Mouse (Mus musculus) urinary bladder, postnatal 10 days (tissue): ENCODE data around the gene Foxl2.

Experiments used
- DNase-seq: peaks from one replicate; pipeline ENCODE4 v3.0.0; 2022; ENCODE audit warnings: low spot score

Gene Foxl2

DNA sequence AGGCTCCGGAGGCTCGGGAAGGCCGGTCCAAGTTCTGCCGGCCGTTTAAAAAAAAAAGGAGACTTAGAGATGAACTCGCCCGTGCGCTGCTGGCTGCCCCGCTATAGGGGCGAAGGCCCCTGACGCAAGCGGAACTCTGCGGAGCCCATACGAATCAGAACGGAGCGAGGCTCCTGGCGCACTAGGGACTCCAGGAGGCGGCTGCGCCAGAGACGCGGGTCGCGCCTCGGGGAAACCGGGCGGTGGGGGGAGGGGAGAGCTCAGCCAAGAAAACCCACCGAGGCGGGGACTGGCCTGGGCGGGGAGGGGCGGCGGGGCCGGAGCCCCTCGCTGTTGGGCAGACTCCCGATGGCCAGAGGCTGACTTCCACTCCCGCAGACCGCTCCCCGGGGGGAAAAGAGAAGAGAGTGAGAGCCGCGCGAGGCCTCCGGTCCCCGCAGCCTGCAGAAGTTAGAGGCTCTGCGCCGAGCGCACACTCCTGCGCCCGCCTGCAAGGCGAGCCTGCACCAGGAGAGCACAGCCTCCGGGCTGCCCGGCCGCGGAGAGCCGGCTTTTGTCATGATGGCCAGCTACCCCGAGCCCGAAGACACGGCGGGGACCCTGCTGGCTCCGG is at the start of gene Foxl2:
Gene Foxl2 (plus strand): TSS at position 186 of the 613 bp plus-strand sequence.
- no peak for DNase-seq

DNA sequence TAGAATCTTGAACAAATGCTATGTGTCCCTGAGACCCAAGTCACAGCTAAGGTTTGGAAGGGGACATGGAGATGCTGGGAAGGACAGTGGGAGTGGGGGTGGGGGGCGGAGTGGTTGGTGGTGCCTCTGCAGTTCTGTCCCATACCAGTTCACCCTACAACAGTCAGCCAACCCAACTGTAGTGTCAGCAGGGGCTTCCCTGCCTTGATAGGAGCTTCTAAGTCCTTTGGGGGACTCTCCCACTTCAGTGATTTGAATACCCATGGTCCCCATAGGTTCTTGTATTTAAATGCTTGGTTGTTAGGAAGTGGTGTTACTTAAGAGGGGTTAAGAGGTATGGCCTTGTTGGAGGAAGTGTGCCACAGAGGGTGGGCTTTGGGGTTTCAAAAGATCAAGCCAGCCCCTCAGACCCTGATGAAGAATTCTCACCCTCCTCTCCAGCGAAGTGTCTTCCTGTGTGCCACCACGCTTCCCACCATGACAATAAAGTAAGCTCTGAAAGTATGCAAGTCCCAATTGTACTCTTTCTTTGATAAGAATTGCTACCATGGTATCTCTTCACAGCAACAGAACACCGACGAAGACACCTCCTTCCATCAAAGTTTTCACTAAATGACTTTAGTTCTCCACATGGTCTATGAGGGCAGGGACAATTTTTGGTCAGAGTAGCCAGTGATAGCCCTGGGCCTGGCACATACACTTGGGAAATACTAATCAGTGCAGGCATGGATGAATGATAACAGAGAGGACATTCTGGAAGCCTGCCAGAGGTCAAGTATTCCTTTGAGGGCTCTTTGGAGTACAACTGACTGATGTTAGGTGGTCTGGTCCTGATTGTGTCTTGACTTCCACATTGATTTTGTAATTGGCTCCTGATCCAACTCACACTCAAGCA is 34.2 kb upstream of the Foxl2 start:
- DNase-seq = no peak

DNA sequence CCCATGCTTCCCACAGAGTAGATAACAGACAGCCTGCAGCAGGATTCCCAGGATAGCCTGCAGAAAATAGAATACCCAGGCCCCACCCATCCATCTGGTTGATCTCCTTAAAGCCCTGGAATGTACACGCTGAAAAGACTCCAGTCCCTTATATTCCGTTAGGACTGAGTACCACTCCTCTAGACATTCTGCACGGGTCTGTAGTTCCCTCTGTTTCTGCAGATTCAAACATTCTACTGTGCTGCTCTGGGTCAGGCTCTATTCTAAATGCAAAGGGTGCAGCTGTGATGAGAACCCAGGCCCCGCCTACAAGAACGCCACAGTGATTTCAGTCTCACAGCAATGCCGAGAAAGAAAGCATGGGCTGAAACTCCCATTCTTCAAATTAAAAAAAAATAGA is 32.0 kb upstream of the Foxl2 start:
- no peak for DNase-seq

- no peak for DNase-seq
These were observed 30.9 kb upstream of the Foxl2 start for GRCm38 (mm10) chr9:98924183-98924582.

DNA sequence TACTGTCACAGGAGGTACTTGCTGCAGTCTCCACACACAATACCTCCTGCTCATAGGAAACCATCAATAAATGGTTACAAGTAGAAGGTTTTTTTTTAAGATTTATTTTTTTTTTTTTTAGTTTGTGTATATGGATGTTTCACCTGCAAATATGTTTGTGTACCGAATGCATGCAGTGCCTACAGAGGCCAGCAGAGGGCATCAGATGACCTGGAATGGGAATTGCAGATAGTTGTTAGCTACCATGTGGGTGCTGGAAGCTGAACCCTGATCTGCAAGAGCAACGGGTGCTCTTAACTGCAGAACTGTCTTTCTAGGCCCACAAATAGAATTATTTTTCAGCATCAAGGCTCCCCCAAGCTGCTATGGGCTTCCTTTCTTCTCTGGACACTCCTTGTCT is 25.6 kb upstream of the Foxl2 start:
- DNase-seq = no peak

DNA sequence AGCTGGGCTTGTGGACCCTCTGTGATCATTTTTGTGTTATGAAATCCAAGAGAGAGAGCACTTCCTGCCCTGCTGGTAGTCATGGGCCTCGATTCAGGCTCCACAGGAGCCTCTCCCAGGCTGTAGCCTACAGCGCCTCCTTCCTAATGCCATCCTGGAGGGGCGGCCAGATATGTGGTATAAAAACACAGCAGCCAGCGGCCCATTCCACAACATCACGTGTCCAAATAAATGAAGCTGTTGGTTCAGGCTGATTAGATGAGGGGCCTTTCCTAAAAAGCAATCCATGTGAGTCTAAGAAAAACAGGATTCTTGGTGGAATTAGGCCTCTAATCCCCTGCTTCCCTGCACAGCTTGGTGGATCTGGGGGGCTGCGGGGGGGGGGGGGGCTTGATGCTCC is 22.2 kb upstream of the Foxl2 start:
- no peak for DNase-seq

- no peak for DNase-seq
These were observed 19.7 kb upstream of the Foxl2 start for GRCm38 (mm10) chr9:98935190-98935909.

- no peak for DNase-seq
These were observed 15.8 kb upstream of the Foxl2 start for GRCm38 (mm10) chr9:98939290-98939689.

DNA sequence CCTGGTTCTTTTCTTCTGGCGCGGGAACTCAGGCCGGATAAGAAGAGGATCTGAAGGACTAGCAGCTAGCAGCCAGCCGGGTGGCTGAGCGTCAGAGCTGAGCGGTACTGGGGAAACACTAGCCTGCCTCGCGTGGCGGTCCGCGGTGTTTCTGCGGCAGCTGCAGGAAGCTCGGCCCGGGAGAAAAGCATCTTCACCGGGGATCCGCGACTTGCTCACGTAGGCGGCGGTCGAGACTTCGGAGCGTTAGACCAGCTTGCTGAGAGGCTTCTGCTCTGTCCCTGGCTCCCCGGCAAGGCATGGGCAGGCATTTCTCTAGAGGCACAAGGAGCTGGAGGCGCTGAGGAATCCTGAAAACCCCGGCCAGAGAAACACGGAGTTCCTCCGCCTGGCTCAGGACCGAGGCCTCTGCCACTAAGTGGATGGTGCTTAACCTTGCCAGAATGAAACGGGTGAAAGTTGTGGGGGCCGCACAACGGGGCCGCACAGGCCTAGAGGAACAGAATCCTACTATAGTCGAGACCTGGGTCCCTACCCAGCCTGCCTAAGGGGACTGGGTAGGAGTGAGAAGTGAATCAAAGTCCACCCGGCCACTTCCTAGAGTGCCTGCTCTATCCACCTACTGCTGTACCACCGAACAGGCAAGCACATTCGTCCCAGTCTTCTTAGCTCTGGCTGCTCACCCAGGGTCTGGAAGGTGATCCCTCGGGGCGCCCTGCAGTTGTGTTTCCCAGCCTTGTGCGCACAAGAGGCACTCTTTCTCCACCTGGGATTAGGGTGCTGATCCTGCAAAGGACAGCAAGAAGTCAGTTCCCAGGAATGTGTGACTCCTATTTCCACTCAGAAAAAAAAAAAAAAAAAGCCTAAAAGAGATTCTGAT is 2.7 kb upstream of the Foxl2 start:
- no peak for DNase-seq

- no peak for DNase-seq
These were observed 1.8 kb upstream of the Foxl2 start for GRCm38 (mm10) chr9:98953291-98953690.

DNA sequence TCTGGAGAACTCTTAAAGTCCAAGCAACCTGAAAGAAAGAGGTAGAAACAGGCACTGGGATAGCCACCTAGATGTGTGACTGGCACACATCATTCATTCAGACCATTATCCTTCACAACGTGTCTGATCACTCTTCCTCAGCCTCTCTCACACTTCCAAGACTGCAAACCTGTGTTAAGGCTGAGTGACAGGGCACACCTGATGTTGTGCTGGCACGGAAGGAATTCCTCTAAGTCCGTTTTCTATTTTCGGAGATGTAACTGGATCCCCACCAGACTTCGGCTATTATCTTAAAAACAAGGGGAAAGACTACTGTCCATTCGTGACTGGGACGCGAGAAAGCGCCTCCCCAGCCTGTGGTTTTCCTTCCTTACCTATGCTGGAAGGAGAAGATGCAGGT is 1.3 kb upstream of the Foxl2 start:
- DNase-seq = no peak

DNA sequence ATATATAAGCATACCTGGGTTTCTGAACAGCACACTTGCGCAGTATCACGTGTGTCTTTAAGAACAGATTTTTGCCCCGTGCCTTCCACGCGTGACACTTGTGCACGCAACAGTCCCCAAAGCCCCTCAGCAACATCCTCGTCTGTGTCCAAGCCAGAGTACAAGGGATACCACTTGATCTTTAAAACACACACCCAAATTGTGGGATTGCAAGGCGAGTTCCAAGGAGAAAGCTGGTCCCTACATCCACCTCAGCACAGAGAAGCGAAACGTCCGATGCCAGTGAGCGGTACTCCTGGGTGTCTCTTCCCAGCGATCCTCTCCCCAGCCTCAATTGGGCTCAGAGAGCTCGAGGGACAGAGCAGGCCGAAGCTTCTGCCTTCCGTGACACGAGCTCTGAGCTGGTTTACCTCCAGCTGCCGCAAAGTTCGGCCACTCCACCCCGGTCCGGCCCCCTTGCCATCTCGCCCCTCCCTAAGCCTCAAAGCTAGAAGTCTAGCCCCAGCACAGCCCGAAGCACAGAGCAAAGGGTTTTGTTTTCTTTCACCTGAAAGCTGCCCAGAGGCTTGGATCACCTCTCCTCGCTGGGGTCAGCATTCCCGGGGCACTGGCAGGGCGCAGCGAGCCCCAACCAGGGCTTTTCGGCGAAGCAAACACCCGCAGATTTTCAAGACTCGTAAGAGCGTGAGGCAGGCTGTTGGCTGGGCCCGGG is 541 bp upstream of the Foxl2 start:
- DNase-seq = no peak

DNA sequence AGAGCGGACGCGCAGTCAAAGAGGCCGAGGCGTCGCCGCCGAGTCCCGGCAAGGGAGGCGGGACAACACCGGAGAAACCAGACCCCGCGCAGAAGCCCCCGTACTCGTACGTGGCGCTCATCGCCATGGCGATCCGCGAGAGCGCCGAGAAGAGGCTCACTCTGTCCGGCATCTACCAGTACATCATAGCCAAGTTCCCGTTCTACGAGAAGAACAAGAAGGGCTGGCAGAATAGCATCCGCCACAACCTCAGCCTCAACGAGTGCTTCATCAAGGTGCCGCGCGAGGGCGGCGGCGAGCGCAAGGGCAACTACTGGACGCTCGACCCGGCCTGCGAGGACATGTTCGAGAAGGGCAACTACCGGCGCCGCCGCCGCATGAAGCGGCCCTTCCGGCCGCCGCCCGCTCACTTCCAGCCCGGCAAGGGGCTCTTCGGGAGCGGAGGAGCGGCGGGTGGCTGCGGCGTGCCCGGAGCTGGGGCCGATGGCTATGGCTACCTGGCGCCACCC is 682 bp downstream of the Foxl2 start:
- no peak for DNase-seq

GRCm38 (mm10) chr9:98956591-98957381 is 1.7 kb downstream of the Foxl2 start:
- no peak for DNase-seq

GRCm38 (mm10) chr9:98957751-98958351 is 2.8 kb downstream of the Foxl2 start:
- no peak for DNase-seq

DNA sequence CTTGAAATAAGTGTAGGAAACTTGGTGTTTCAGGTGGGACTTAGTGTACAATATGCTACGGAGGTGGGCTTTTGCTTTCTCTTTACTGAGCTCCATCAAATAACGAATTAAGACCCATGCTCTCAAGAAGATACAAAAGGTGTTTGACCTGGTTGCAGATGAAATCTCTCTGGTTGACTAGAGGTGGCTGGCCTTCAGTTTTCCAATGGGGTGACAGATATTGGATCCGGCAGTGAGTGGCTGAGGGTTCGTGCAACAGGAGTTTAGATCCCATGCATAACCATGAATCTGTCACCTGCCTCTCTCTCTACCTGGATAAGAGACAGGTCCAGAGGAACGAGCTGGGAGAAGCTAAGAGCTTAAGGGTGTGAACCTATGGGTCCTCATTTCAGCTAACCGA is 3.5 kb downstream of the Foxl2 start:
- DNase-seq = no peak

GRCm38 (mm10) chr9:98959851-98960250 is 4.8 kb downstream of the Foxl2 start:
- no peak for DNase-seq

- no peak for DNase-seq
These were observed 5.3 kb downstream of the Foxl2 start for GRCm38 (mm10) chr9:98960348-98960747.

GRCm38 (mm10) chr9:98961591-98962477 is 6.7 kb downstream of the Foxl2 start:
- DNase-seq = no peak
